Mouse (Mus musculus): ENCODE measurements around the gene Abcc8. TPM values are rescaled to one million over a fixed set of nuclear protein-coding genes. Genes with fewer than 3 reads are reported as not detected.

Abcc8 gene
- polyA plus RNA-seq, 1 experiment = not detected

DNA sequence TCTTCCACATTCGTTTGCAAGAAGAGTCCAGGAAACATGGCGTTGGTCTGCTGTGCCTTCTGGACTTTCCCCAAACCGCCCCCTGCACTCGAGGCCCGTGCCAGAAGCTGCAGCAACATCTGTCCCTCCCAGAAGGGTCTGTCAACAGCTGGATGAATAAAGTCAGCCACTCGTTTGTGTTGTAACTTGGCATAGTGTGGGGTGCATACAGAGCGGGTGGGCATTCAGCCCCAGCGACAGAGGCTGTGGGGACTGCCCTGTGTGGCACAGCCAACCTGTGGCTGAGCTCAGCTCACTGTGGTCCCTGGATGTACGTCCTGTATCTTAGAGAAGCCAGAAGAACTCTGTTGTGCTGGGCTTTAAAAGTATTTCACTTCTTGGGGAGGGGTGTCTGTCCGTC lies 95.8 kb downstream of the Abcc8 start:
- Histone ChIP-seq H3K4me3 (replicated peaks; ENCODE audit: control insufficient read depth, low read depth, low read length) (no peak overlapping the region), H3K4me1 (ENCODE audit: control insufficient read depth, insufficient read depth, low read length) (no peaks in the 10 kb centered on the region), H3K27ac (ENCODE audit: control insufficient read depth, insufficient read depth, low read depth, low read length, poor library complexity) (no peak overlapping the region)
- TF ChIP-seq CTCF (IDR thresholded peaks at IDR 0.05; ENCODE audit: control insufficient read depth, insufficient read depth, low read length) = no peak
- TF ChIP-seq POLR2A (IDR thresholded peaks at IDR 0.05; ENCODE audit: borderline replicate concordance, control insufficient read depth, low read depth, low read length) = no peak
- WGBS = 76% methylated on average over 10 of the region's 10 CpGs

DNA sequence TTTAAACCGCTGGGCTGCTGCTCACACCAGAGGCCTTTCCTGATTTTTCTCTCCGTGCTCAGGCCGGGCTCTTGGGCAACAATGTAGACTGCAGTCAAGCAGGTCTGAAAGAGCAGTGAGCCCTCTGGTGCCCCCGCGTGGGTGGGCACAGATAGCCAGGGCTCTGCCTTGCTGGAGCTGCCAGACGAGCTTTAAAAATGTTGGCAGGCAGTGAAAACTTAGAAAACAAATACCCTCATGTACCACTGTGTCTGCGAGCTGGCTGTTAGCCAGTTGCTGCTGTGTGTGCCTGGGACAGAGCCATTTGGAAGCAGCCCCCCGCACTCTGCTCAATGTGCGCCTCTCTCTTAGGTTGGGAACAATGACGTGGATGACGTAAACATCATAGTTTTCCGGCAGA lies 102.2 kb downstream of the Abcc8 start:
- H3K4me3 ChIP-seq (replicated peaks; ENCODE audit: control insufficient read depth, low read depth, low read length) = no peak overlapping the region
- H3K27ac ChIP-seq (ENCODE audit: control insufficient read depth, insufficient read depth, low read depth, low read length, poor library complexity) = no peak overlapping the region
- no peaks in the 10 kb centered on the region for H3K4me1 ChIP-seq (ENCODE audit: control insufficient read depth, insufficient read depth, low read length)
- no peak for TF ChIP-seq POLR2A (IDR thresholded peaks at IDR 0.05; ENCODE audit: borderline replicate concordance, control insufficient read depth, low read depth, low read length)
- TF ChIP-seq CTCF (IDR thresholded peaks at IDR 0.05; ENCODE audit: control insufficient read depth, insufficient read depth, low read length) = no peak
- WGBS = 85% methylated on average over 12 of the region's 12 CpGs

DNA sequence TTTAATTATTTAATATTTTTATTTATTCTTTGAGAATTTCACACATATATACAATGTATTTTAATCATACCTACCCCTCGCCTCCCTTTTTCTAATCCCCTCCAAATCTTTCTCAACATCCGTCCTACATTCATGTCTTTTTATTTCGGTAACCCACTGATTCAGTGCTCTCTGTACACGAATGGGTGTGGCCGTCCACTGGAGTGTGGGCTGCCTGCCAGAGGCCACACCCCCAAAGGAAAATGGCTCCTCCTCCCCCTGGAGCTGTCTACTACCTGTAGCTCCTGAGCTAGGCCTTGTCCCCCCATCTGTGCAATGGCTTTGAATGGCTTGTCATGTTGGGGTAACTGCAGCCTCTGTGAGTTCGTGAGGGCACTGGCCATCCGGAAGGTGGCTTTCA lies 103.0 kb downstream of the Abcc8 start:
- no peak overlapping the region for H3K4me3 ChIP-seq (replicated peaks; ENCODE audit: control insufficient read depth, low read depth, low read length)
- H3K4me1 ChIP-seq (ENCODE audit: control insufficient read depth, insufficient read depth, low read length) = no peaks in the 10 kb centered on the region
- WGBS = 76% methylated on average over 7 of the region's 7 CpGs
- no peak overlapping the region for H3K27ac ChIP-seq (ENCODE audit: control insufficient read depth, insufficient read depth, low read depth, low read length, poor library complexity)
- TF ChIP-seq POLR2A (IDR thresholded peaks at IDR 0.05; ENCODE audit: borderline replicate concordance, control insufficient read depth, low read depth, low read length) (no peak), CTCF (IDR thresholded peaks at IDR 0.05; ENCODE audit: control insufficient read depth, insufficient read depth, low read length) (no peak)

DNA sequence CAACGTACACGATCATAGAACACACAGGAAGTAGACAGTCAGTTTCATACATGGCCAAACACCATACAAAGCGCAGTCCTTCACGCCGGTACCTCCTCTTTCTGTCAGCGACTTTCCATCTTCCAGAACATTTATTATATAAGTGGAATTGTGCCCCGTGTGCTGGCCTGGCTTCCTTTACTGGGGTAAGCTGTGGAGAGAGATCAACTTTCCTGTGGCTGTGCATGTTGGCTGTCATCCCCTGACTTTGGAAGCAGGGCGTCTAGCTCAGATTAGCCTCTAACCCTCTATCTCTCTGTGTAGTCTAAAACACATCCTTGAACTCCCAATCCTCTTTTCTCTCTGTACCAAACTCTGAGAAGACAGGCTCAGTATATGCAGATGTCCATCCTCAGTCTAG lies 111.0 kb downstream of the Abcc8 start:
- WGBS = 86% methylated on average over 8 of the region's 8 CpGs
- H3K4me1 ChIP-seq (ENCODE audit: control insufficient read depth, insufficient read depth, low read length) = no peaks in the 10 kb centered on the region
- H3K4me3 ChIP-seq (replicated peaks; ENCODE audit: control insufficient read depth, low read depth, low read length) = no peak overlapping the region
- TF ChIP-seq POLR2A (IDR thresholded peaks at IDR 0.05; ENCODE audit: borderline replicate concordance, control insufficient read depth, low read depth, low read length) (no peak), CTCF (IDR thresholded peaks at IDR 0.05; ENCODE audit: control insufficient read depth, insufficient read depth, low read length) (no peak)
- no peak overlapping the region for H3K27ac ChIP-seq (ENCODE audit: control insufficient read depth, insufficient read depth, low read depth, low read length, poor library complexity)

DNA sequence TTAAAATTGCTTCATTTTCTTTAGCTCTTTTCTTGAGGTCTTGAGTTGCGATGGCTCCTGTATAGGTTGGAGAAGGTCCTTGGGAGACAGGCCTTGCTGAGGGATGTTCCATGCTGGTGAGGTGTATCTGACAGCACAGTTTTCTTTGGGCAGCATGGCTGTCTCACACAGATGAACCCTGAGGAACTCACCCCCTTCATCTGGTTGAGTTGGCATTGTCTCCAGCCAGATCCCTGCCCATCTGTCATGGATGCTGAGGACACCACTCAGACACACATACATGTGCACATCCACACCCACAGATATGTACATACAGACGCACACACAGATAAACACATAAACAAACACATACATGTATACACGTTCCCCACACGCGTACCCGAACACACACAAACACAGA lies 116.5 kb downstream of the Abcc8 start:
- TF ChIP-seq CTCF (IDR thresholded peaks at IDR 0.05; ENCODE audit: control insufficient read depth, insufficient read depth, low read length) (no peak), POLR2A (IDR thresholded peaks at IDR 0.05; ENCODE audit: borderline replicate concordance, control insufficient read depth, low read depth, low read length) (no peak)
- Histone ChIP-seq H3K4me3 (replicated peaks; ENCODE audit: control insufficient read depth, low read depth, low read length) (no peak overlapping the region), H3K27ac (ENCODE audit: control insufficient read depth, insufficient read depth, low read depth, low read length, poor library complexity) (no peak overlapping the region), H3K4me1 (ENCODE audit: control insufficient read depth, insufficient read depth, low read length) (no peaks in the 10 kb centered on the region; the same call in 1 of the 2 replicates)
- 95% methylated on average over 6 of the region's 6 CpGs for WGBS

DNA sequence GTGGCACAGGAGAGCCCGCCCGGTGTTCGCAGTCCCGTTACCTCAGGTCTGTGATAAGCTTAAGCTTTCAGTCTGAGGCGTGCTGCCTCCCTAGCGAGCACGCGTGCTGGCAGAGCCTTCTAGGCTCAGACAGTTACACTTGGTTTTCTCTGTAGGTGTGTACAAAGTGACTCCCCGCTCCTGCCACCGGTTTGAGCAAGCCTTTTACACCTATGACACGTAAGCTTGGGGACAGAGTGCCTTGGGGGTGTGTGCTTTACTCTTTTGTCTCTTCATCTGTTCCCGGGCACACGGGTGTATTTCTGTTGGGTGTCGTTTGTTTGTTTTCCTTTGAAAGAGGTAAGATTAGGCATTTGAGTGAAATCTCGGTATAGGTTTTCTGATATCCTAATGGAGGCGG lies 118.2 kb downstream of the Abcc8 start:
- TF ChIP-seq POLR2A (IDR thresholded peaks at IDR 0.05; ENCODE audit: borderline replicate concordance, control insufficient read depth, low read depth, low read length) = no peak
- TF ChIP-seq CTCF (IDR thresholded peaks at IDR 0.05; ENCODE audit: control insufficient read depth, insufficient read depth, low read length) = no peak
- Histone ChIP-seq H3K27ac (ENCODE audit: control insufficient read depth, insufficient read depth, low read depth, low read length, poor library complexity) (no peak overlapping the region), H3K4me3 (replicated peaks; ENCODE audit: control insufficient read depth, low read depth, low read length) (no peak overlapping the region), H3K4me1 (ENCODE audit: control insufficient read depth, insufficient read depth, low read length) (no peaks in the 10 kb centered on the region; the same call in 1 of the 2 replicates)
- 90% methylated on average over 16 of the region's 16 CpGs for WGBS

DNA sequence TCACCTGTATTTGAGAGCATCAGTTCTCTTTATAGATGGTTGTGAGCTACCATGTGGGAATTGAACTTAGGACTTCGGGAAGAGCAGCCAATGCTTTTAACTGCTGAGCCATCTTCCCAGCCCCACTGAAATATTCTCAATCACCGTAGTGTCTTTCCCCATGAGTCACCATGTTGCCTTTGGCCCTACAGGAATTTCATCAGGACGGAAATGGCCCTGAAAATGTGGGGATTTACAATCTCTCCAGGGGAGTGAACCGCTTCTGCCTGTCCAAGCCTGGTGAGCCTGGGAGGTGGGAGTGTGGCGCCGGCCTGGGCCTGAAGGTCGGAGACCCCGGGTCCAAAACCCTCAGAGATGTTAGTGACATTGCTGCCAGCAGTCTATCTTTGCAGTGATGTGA lies 119.1 kb downstream of the Abcc8 start:
- H3K27ac ChIP-seq (ENCODE audit: control insufficient read depth, insufficient read depth, low read depth, low read length, poor library complexity) = no peak overlapping the region
- WGBS = 92% methylated on average over 8 of the region's 8 CpGs
- TF ChIP-seq CTCF (IDR thresholded peaks at IDR 0.05; ENCODE audit: control insufficient read depth, insufficient read depth, low read length) (no peak), POLR2A (IDR thresholded peaks at IDR 0.05; ENCODE audit: borderline replicate concordance, control insufficient read depth, low read depth, low read length) (no peak)
- H3K4me1 ChIP-seq (ENCODE audit: control insufficient read depth, insufficient read depth, low read length) = no peaks in the 10 kb centered on the region; the same call in 1 of the 2 replicates
- no peak overlapping the region for H3K4me3 ChIP-seq (replicated peaks; ENCODE audit: control insufficient read depth, low read depth, low read length)

DNA sequence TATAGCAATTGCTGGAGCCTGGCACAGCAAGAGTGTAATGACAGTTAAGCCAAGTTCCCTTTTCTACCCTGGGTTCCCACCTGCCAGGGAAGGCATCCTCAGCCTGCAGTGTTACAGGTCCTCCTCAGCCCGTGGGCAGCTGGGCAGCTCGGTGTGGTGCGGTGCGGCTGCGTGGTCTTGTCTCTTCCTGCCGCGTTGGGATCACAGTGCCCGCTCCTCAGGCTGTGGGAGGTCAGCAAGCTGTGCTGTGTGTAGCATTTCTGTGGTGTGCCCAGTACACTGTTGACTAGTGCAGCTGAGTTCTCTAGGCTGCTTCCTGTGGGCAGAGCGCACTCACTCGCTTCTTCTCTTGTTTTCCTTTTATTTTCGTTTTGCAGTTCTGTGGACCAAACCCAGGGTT lies 121.0 kb downstream of the Abcc8 start:
- Histone ChIP-seq H3K4me3 (replicated peaks; ENCODE audit: control insufficient read depth, low read depth, low read length) (peak overlapping the region; percentile 77), H3K4me1 (ENCODE audit: control insufficient read depth, insufficient read depth, low read length) (no peaks in the 10 kb centered on the region; the same call in 1 of the 2 replicates), H3K27ac (ENCODE audit: control insufficient read depth, insufficient read depth, low read depth, low read length, poor library complexity) (peak overlapping the region; percentile 80)
- TF ChIP-seq CTCF (IDR thresholded peaks at IDR 0.05; ENCODE audit: control insufficient read depth, insufficient read depth, low read length) (no peak), POLR2A (IDR thresholded peaks at IDR 0.05; ENCODE audit: borderline replicate concordance, control insufficient read depth, low read depth, low read length) (peak; percentile 62; the same call in 1 of the 2 replicates)
- WGBS = 15% methylated on average over 11 of the region's 11 CpGs

Other genes with a start within 250 kb of the Abcc8 start
- 1.1 and 1.3 TPM in 2 replicates for gene Abcc6, start 149.7 kb downstream of the Abcc8 start, polyA plus RNA-seq (2011; ENCODE audit: insufficient read depth, insufficient read length, low replicate concordance, missing spikeins)
- 25.3 and 43.9 TPM in 2 replicates for gene Nomo1, start 146.3 kb downstream of the Abcc8 start, polyA plus RNA-seq (2011; ENCODE audit: insufficient read depth, insufficient read length, low replicate concordance, missing spikeins)
- gene Kcnj11, start 79.3 kb downstream of the Abcc8 start, polyA plus RNA-seq (2011; ENCODE audit: insufficient read depth, insufficient read length, low replicate concordance, missing spikeins) = not detected in 2 replicates
- gene Ush1c, start 58.5 kb upstream of the Abcc8 start, polyA plus RNA-seq (2011; ENCODE audit: insufficient read depth, insufficient read length, low replicate concordance, missing spikeins) = not detected in 2 replicates
- not detected in 2 replicates for gene Otog, start 61.0 kb upstream of the Abcc8 start, polyA plus RNA-seq (2011; ENCODE audit: insufficient read depth, insufficient read length, low replicate concordance, missing spikeins)
- not detected in 2 replicates for gene Myod1, start 196.4 kb upstream of the Abcc8 start, polyA plus RNA-seq (2011; ENCODE audit: insufficient read depth, insufficient read length, low replicate concordance, missing spikeins)
- gene Kcnc1, start 216.5 kb upstream of the Abcc8 start, polyA plus RNA-seq (2011; ENCODE audit: insufficient read depth, insufficient read length, low replicate concordance, missing spikeins) = 0.25 and 0.32 TPM in 2 replicates

Data from bone marrow, adult 2 months (tissue).